Mouse (Mus musculus) small intestine, adult 2 months (tissue): ENCODE results near the gene Tgfa. TPM values are rescaled to one million over a fixed set of nuclear protein-coding genes. Genes with fewer than 3 reads are reported as not detected.

ENCODE experiments used
- H3K27ac ChIP-seq: fragments of 200-500 bp; 2 replicates; pipeline ENCODE4 v1.5.1; 2012; ENCODE audit warnings: low read depth, low read length, control low read depth, inconsistent platforms; ENCODE audit not compliant: insufficient read depth
- H3K27me3 ChIP-seq: fragments of 200-500 bp; 2 replicates; pipeline ENCODE4 v1.6.1; 2012; ENCODE audit warnings: mild to moderate bottlenecking, moderate library complexity, low read length, inconsistent platforms; ENCODE audit not compliant: control insufficient read depth, insufficient read depth
- H3K36me3 ChIP-seq: fragments of 200-500 bp; 2 replicates; pipeline ENCODE4 v1.6.1; 2012; ENCODE audit warnings: mild to moderate bottlenecking, low read length, control low read depth, inconsistent platforms; ENCODE audit not compliant: control insufficient read depth, insufficient read depth
- H3K4me1 ChIP-seq: fragments of 200-500 bp; 2 replicates; pipeline ENCODE4 v1.6.1; 2012; ENCODE audit warnings: low read length, inconsistent platforms, mixed read lengths; ENCODE audit not compliant: control insufficient read depth, insufficient read depth, insufficient read length
- H3K4me3 ChIP-seq: fragments of 200-500 bp; 2 replicates; pipeline ENCODE4 v1.5.1; 2012; ENCODE audit warnings: low read depth, mild to moderate bottlenecking, control low read depth, inconsistent platforms, low read length, moderate library complexity
- CTCF ChIP-seq: fragments of 200-500 bp; IDR thresholded peaks from 2 replicates; pipeline ENCODE4 v1.5.1; 2012; ENCODE audit warnings: low read depth, mild to moderate bottlenecking, control low read depth, inconsistent platforms, low read length, moderate library complexity, mixed read lengths; ENCODE audit not compliant: insufficient replicate concordance, insufficient read length; ENCODE audit errors: extremely low read depth
- POLR2A ChIP-seq: fragments of 200-500 bp; IDR thresholded peaks from 2 replicates; pipeline ENCODE4 v1.6.1; 2012; ENCODE audit warnings: low read depth, mild to moderate bottlenecking, control low read depth, inconsistent platforms, low read length, moderate library complexity
- WGBS: fragments of 180-500 bp; shearing (Covaris S2); methylation state at CpG from one replicate; pipeline ENCODE4 v1.1.7; 2018; 5-methylcytosine and 5-hydroxymethylcytosine counted together
- polyA plus RNA-seq: library from polyadenylated mRNA; depleted of rRNA; stranded (reverse); fragments of >200 nt; gene quantifications from 2 replicates; pipeline ENCODE4 v1.2.3, GENCODE M21; 2012

Gene Tgfa
- polyA plus RNA-seq, 1 experiment, result 26.8 TPM

GRCm38 (mm10) chr6:86232367-86232766 lies 37.3 kb downstream of the Tgfa start:
- no peak overlapping the region for H3K27ac ChIP-seq
- H3K27me3 ChIP-seq, result no peaks in the 10 kb centered on the region
- no peak overlapping the region for H3K4me3 ChIP-seq
- no peak for TF ChIP-seq CTCF
- TF ChIP-seq POLR2A, result no peak
- WGBS, result 82% methylated on average over 5 of the region's 5 CpGs
- H3K4me1 ChIP-seq, result peaks cover 11% of the 10 kb centered on the region
- H3K36me3 ChIP-seq, result no peaks in the 10 kb centered on the region

- WGBS, result 21% methylated on average over 13 of the region's 13 CpGs
- no peaks in the 10 kb centered on the region for H3K27me3 ChIP-seq
- no peak overlapping the region for H3K27ac ChIP-seq
- no peak overlapping the region for H3K4me3 ChIP-seq
- TF ChIP-seq POLR2A (no peak), CTCF (no peak)
- H3K36me3 ChIP-seq, result no peaks in the 10 kb centered on the region
- peaks cover 11% of the 10 kb centered on the region for H3K4me1 ChIP-seq
These were observed 38.7 kb downstream of the Tgfa start for GRCm38 (mm10) chr6:86233512-86234430.

- no peaks in the 10 kb centered on the region for H3K36me3 ChIP-seq
- WGBS, result 77% methylated on average over 3 of the region's 3 CpGs
- no peaks in the 10 kb centered on the region for H3K4me1 ChIP-seq
- H3K27ac ChIP-seq, result no peak overlapping the region
- no peaks in the 10 kb centered on the region for H3K27me3 ChIP-seq
- TF ChIP-seq CTCF (no peak), POLR2A (no peak)
- H3K4me3 ChIP-seq, result no peak overlapping the region
These were observed 49.8 kb downstream of the Tgfa start for GRCm38 (mm10) chr6:86244866-86245265.

GRCm38 (mm10) chr6:86245965-86246364 lies 50.9 kb downstream of the Tgfa start:
- no peak overlapping the region for H3K27ac ChIP-seq
- no peaks in the 10 kb centered on the region for H3K27me3 ChIP-seq
- no peaks in the 10 kb centered on the region for H3K36me3 ChIP-seq
- H3K4me3 ChIP-seq, result no peak overlapping the region
- no peak for TF ChIP-seq POLR2A
- TF ChIP-seq CTCF, result no peak
- H3K4me1 ChIP-seq, result no peaks in the 10 kb centered on the region
- 42% methylated on average over 4 of the region's 4 CpGs for WGBS

- no peak overlapping the region for H3K27ac ChIP-seq
- H3K36me3 ChIP-seq, result no peaks in the 10 kb centered on the region
- no peaks in the 10 kb centered on the region for H3K4me1 ChIP-seq
- H3K27me3 ChIP-seq, result no peaks in the 10 kb centered on the region
- WGBS, result 91% methylated on average over 1 of the region's 1 CpGs
- TF ChIP-seq POLR2A (no peak), CTCF (no peak)
- H3K4me3 ChIP-seq, result no peak overlapping the region
These were observed 53.5 kb downstream of the Tgfa start for GRCm38 (mm10) chr6:86248562-86248961.

- Histone ChIP-seq H3K27me3 (no peaks in the 10 kb centered on the region), H3K4me1 (no peaks in the 10 kb centered on the region), H3K36me3 (no peaks in the 10 kb centered on the region), H3K4me3 (no peak overlapping the region), H3K27ac (no peak overlapping the region)
- 89% methylated on average over 16 of the region's 16 CpGs for WGBS
- no peak for TF ChIP-seq POLR2A
- TF ChIP-seq CTCF, result no peak
These were observed 54.0 kb downstream of the Tgfa start for GRCm38 (mm10) chr6:86249042-86249441.

- no peak overlapping the region for H3K4me3 ChIP-seq
These were observed 55.2 kb downstream of the Tgfa start for GRCm38 (mm10) chr6:86250236-86250635.

More at GRCm38 (mm10) chr6:86250236-86250635, 55.2 kb downstream of the Tgfa start:
- H3K4me1 ChIP-seq, result no peaks in the 10 kb centered on the region
- no peaks in the 10 kb centered on the region for H3K36me3 ChIP-seq
- TF ChIP-seq CTCF (no peak), POLR2A (no peak)
- H3K27me3 ChIP-seq, result no peaks in the 10 kb centered on the region
- 94% methylated on average over 2 of the region's 2 CpGs for WGBS
- H3K27ac ChIP-seq, result no peak overlapping the region
